Mouse (Mus musculus) neural tube, embryonic 12.5 days (tissue): ENCODE measurements at regions not wholly inside any gene's neighbourhood (a gene's known extent, or its start where the extent isn't known, plus 50 kb on each side); places are given as distances from the start of the nearest gene placed in this dataset.

Source experiments
- ATAC-seq: fragments of 200-750 bp; cut with Nextera tagmentation; 2 replicates; pipeline ENCODE4 v1.8.0; 2017; ENCODE audit warnings: low read depth, mild to moderate bottlenecking, moderate TSS enrichment, moderate library complexity; ENCODE audit not compliant: low FRiP score
- H3K27ac ChIP-seq: fragments of 300-500 bp; sonication (generic); 2 replicates; pipeline ENCODE4 v1.5.1; 2016
- H3K27me3 ChIP-seq: fragments of 300-500 bp; sonication (generic); replicated peaks from 2 replicates; pipeline ENCODE4 v1.6.1; 2016; ENCODE audit warnings: mild to moderate bottlenecking
- H3K36me3 ChIP-seq: fragments of 300-500 bp; sonication (generic); 2 replicates; pipeline ENCODE4 v1.6.1; 2016; ENCODE audit warnings: mild to moderate bottlenecking
- H3K4me1 ChIP-seq: fragments of 300-500 bp; sonication (generic); 2 replicates; pipeline ENCODE4 v1.6.1; 2016
- H3K4me2 ChIP-seq: fragments of 300-500 bp; sonication (generic); replicated peaks from 2 replicates; pipeline ENCODE4 v1.6.1; 2016; ENCODE audit warnings: mild to moderate bottlenecking
- H3K4me3 ChIP-seq: fragments of 300-500 bp; sonication (generic); 2 replicates; pipeline ENCODE4 v1.5.1; 2016
- H3K9ac ChIP-seq: fragments of 300-500 bp; sonication (generic); 2 replicates; pipeline ENCODE4 v1.6.1; 2016; ENCODE audit warnings: mild to moderate bottlenecking
- H3K9me3 ChIP-seq: fragments of 300-500 bp; sonication (generic); 2 replicates; pipeline ENCODE4 v1.6.1; 2016; ENCODE audit warnings: mild to moderate bottlenecking
- WGBS: fragments of 180-500 bp; shearing (Covaris S2); methylation state at CpG from one replicate; pipeline ENCODE4 v1.1.7; 2016; 5-methylcytosine and 5-hydroxymethylcytosine counted together

GRCm38 (mm10) chr12:26057491-26058054, 357.5 kb downstream of the Rnf144a start:
- H3K9me3 ChIP-seq: no peaks in the 10 kb centered on the region
- no peak overlapping the region for H3K4me2 ChIP-seq
- ATAC-seq: no peak

GRCm38 (mm10) chr12:26046991-26047390, 368.1 kb downstream of the Rnf144a start:
- no peak overlapping the region for H3K9ac ChIP-seq
- H3K27me3 ChIP-seq: no peaks in the 10 kb centered on the region
- H3K4me3 ChIP-seq: no peak overlapping the region
- H3K4me1 ChIP-seq: no peaks in the 10 kb centered on the region
- ATAC-seq: no peak
- H3K27ac ChIP-seq: no peak overlapping the region
- no peak overlapping the region for H3K4me2 ChIP-seq
- no peaks in the 10 kb centered on the region for H3K9me3 ChIP-seq
- WGBS: 83% methylated on average over 6 of the region's 6 CpGs
- no peaks in the 10 kb centered on the region for H3K36me3 ChIP-seq

More at GRCm38 (mm10) chr12:26057491-26058054, 357.5 kb downstream of the Rnf144a start:
- Histone ChIP-seq H3K4me3 (no peak overlapping the region), H3K27me3 (no peaks in the 10 kb centered on the region), H3K36me3 (no peaks in the 10 kb centered on the region), H3K4me1 (no peaks in the 10 kb centered on the region), H3K27ac (no peak overlapping the region), H3K9ac (no peak overlapping the region)
- 89% methylated on average over 9 of the region's 9 CpGs for WGBS

DNA sequence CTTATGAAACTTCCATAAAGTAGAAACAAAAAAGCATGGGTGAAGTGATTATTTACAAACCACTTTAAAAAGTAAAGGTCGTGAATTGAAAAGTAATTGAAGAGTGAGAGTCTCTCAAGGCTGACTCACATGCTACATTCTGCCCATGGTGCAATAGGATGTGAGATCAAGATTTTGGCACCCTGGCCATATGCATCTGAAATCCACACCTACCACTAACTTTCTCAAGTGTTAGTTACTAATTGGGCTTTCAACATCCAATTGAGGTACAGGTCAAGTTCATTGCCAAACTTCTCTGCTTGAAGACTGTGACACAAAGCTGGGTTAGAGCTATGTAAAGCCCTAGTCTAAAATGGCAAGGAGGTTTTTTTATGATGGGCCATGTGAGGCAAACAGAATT, 369.7 kb downstream of the Rnf144a start:
- H3K9ac ChIP-seq: no peak overlapping the region
- H3K9me3 ChIP-seq: no peaks in the 10 kb centered on the region
- no peaks in the 10 kb centered on the region for H3K36me3 ChIP-seq
- WGBS: 94% methylated on average over 1 of the region's 1 CpGs
- no peak overlapping the region for H3K4me3 ChIP-seq
- H3K27ac ChIP-seq: no peak overlapping the region
- no peak overlapping the region for H3K4me2 ChIP-seq
- H3K27me3 ChIP-seq: no peaks in the 10 kb centered on the region
- no peaks in the 10 kb centered on the region for H3K4me1 ChIP-seq
- no peak for ATAC-seq

DNA sequence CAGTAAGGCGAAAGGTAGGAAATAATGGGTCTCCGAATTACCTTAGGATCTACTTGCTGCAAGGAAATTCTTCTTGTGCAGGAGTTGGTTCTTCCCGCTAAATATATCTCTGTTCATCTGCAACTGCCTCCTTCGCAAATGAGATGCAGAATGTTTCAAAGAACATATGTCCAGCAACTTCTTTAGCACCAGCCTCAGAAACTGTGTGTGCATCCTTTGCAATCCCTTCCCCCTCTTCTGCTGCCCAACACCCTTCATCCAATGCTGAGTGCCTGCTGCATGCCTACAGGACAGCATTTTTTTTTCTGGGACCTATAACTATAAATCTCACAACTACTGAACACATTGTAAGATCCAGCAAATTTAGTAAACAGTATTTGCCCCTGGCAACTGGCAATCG, 402.1 kb downstream of the Rnf144a start:
- Histone ChIP-seq H3K27me3 (no peaks in the 10 kb centered on the region), H3K9me3 (no peaks in the 10 kb centered on the region), H3K36me3 (no peaks in the 10 kb centered on the region), H3K9ac (no peak overlapping the region), H3K4me2 (no peak overlapping the region), H3K27ac (no peak overlapping the region), H3K4me3 (no peak overlapping the region), H3K4me1 (no peaks in the 10 kb centered on the region)
- 86% methylated on average over 5 of the region's 5 CpGs for WGBS
- ATAC-seq: no peak

GRCm38 (mm10) chr12:25994063-25994462, 421.0 kb downstream of the Rnf144a start:
- Histone ChIP-seq H3K27me3 (no peaks in the 10 kb centered on the region), H3K4me3 (no peak overlapping the region), H3K4me1 (no peaks in the 10 kb centered on the region), H3K9me3 (no peaks in the 10 kb centered on the region), H3K4me2 (no peak overlapping the region), H3K27ac (no peak overlapping the region), H3K9ac (no peak overlapping the region), H3K36me3 (no peaks in the 10 kb centered on the region)
- WGBS: 90% methylated on average over 4 of the region's 4 CpGs
- ATAC-seq: no peak

GRCm38 (mm10) chr12:25991801-25992525, 423.1 kb downstream of the Rnf144a start:
- no peaks in the 10 kb centered on the region for H3K4me1 ChIP-seq
- no peak overlapping the region for H3K27ac ChIP-seq
- H3K4me3 ChIP-seq: no peak overlapping the region
- no peaks in the 10 kb centered on the region for H3K36me3 ChIP-seq
- no peak overlapping the region for H3K9ac ChIP-seq
- no peak for ATAC-seq
- WGBS: 85% methylated on average over 6 of the region's 6 CpGs
- H3K9me3 ChIP-seq: no peaks in the 10 kb centered on the region
- no peaks in the 10 kb centered on the region for H3K27me3 ChIP-seq
- H3K4me2 ChIP-seq: no peak overlapping the region

DNA sequence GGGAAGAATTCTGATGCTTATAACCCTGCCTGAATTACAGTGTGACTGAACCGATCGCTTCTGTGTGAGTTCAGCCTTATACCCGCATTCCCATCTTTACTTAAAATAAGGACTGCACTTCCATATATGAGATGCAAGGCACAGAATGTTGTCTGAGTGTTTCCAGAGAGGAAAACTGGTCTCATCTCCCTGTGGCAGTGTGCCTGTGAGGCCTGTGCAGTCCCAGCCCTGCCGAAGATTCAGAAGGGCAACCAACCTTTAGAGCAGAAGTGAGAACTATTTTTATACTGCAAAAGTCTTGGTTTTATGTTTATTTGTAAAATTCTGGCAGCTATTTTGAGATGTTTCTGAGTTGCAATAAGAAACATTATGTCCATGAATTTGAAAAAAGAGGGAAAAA, 432.5 kb downstream of the Rnf144a start:
- Histone ChIP-seq H3K36me3 (no peaks in the 10 kb centered on the region), H3K4me1 (no peaks in the 10 kb centered on the region), H3K27me3 (no peaks in the 10 kb centered on the region), H3K9me3 (no peaks in the 10 kb centered on the region), H3K4me3 (no peak overlapping the region), H3K4me2 (no peak overlapping the region), H3K9ac (no peak overlapping the region), H3K27ac (no peak overlapping the region)
- ATAC-seq: no peak
- 91% methylated on average over 4 of the region's 4 CpGs for WGBS

- no peak overlapping the region for H3K4me2 ChIP-seq
- no peaks in the 10 kb centered on the region for H3K36me3 ChIP-seq
- H3K4me3 ChIP-seq: no peak overlapping the region
- no peak for ATAC-seq
- no peak overlapping the region for H3K27ac ChIP-seq
- no peaks in the 10 kb centered on the region for H3K4me1 ChIP-seq
- H3K9ac ChIP-seq: no peak overlapping the region
- WGBS: 91% methylated on average over 5 of the region's 5 CpGs
- no peaks in the 10 kb centered on the region for H3K9me3 ChIP-seq
- no peaks in the 10 kb centered on the region for H3K27me3 ChIP-seq
Measured at GRCm38 (mm10) chr12:25978335-25978734, 436.7 kb downstream of the Rnf144a start.

- no peak for ATAC-seq
- H3K36me3 ChIP-seq: no peaks in the 10 kb centered on the region
Measured at GRCm38 (mm10) chr12:25958584-25958983, 456.5 kb downstream of the Rnf144a start.

DNA sequence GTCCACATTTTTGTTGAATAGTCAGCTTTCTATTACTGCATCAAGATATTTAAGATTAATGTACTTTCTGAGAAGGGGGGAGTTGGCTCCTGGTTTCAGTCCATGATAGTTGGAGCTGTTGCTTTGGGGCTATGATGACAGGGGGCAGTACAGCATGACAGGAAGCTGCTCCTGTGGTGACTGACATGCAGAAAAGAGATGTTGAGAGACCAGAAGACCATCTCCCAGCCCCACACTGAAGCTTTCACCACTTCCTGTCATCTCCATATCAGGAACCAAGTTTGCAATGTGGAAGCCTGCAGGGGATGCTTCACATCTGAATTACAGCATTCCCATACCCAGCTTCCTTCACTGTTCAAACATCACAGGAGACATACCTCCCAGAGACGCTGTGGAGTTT, 457.5 kb downstream of the Rnf144a start:
- Histone ChIP-seq H3K4me2 (no peak overlapping the region), H3K9ac (no peak overlapping the region), H3K4me3 (no peak overlapping the region), H3K4me1 (no peaks in the 10 kb centered on the region), H3K36me3 (no peaks in the 10 kb centered on the region), H3K9me3 (no peaks in the 10 kb centered on the region), H3K27me3 (no peaks in the 10 kb centered on the region), H3K27ac (no peak overlapping the region)
- no peak for ATAC-seq
- 100% methylated on average over 1 of the region's 1 CpGs for WGBS

More at GRCm38 (mm10) chr12:25958584-25958983, 456.5 kb downstream of the Rnf144a start:
- 83% methylated on average over 4 of the region's 4 CpGs for WGBS
- Histone ChIP-seq H3K27me3 (no peaks in the 10 kb centered on the region), H3K27ac (no peak overlapping the region), H3K4me1 (no peaks in the 10 kb centered on the region), H3K4me3 (no peak overlapping the region), H3K9ac (no peak overlapping the region), H3K9me3 (no peaks in the 10 kb centered on the region), H3K4me2 (no peak overlapping the region)

DNA sequence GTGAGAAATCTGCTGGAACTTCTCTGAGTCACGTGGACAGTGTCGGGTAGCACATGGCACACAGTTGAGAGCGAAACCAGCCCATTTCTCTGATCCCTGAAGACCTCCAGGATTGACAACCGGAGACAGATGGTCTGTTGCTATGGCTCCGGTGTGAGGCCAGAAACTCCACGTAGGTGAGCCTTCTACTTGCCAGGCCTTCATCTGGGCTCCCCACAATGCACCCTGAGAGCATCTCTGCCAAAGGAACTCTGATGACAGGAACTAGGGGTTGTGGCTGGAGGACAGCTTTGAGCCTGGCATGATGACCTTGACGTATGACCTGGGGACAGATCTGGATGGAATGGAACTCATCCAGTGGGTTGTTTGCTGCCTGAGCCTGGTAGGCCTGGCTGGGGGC, 467.9 kb downstream of the Rnf144a start:
- Histone ChIP-seq H3K4me2 (no peak overlapping the region), H3K9ac (no peak overlapping the region), H3K27ac (no peak overlapping the region), H3K4me1 (no peaks in the 10 kb centered on the region), H3K4me3 (no peak overlapping the region), H3K27me3 (no peaks in the 10 kb centered on the region), H3K36me3 (no peaks in the 10 kb centered on the region), H3K9me3 (no peaks in the 10 kb centered on the region)
- ATAC-seq: no peak
- 83% methylated on average over 7 of the region's 7 CpGs for WGBS

DNA sequence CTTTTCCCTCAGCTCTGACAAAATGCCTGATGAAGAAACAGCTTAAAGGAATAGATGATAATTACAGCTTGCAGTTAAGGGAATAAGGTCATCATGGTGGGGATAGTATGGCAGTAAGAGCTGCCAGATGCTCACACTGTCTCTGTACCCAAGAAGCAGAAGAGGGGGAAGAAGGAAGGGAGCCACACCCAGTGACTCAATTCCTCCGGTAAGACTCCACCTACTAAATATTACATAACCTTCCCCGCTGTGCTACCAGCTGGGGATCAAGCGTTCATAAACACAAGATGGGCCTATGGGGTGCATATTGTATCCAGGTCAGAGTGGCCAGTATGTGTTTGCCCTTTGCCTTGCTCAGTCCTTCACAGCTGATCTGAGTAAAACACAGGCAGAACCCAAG, 468.9 kb downstream of the Rnf144a start:
- Histone ChIP-seq H3K9ac (no peak overlapping the region), H3K4me3 (no peak overlapping the region), H3K27me3 (no peaks in the 10 kb centered on the region), H3K27ac (no peak overlapping the region), H3K4me2 (no peak overlapping the region), H3K36me3 (no peaks in the 10 kb centered on the region), H3K9me3 (no peaks in the 10 kb centered on the region), H3K4me1 (no peaks in the 10 kb centered on the region)
- no peak for ATAC-seq
- WGBS: 89% methylated on average over 3 of the region's 3 CpGs

GRCm38 (mm10) chr12:25938856-25939255, 476.2 kb downstream of the Rnf144a start:
- WGBS: 81% methylated on average over 6 of the region's 6 CpGs
- H3K4me2 ChIP-seq: no peak overlapping the region
- no peak overlapping the region for H3K4me3 ChIP-seq
- no peak for ATAC-seq
- H3K27ac ChIP-seq: no peak overlapping the region
- H3K9me3 ChIP-seq: no peaks in the 10 kb centered on the region
- no peaks in the 10 kb centered on the region for H3K27me3 ChIP-seq
- H3K9ac ChIP-seq: no peak overlapping the region
- H3K4me1 ChIP-seq: no peaks in the 10 kb centered on the region
- H3K36me3 ChIP-seq: no peaks in the 10 kb centered on the region
